Mouse (Mus musculus): ENCODE results near the gene Nrxn3. TPM values are rescaled to one million over a fixed set of nuclear protein-coding genes. Genes with fewer than 3 reads are reported as not detected.

Gene Nrxn3
- polyA plus RNA-seq, 1 experiment from 2014 or later: 16.9 TPM

GRCm38 (mm10) chr12:90217060-90217459 lies 1494.4 kb downstream of the Nrxn3 start:
- Histone ChIP-seq H3K36me3 (ENCODE audit: control insufficient read depth, insufficient read depth, low read length) (no peaks in the 10 kb centered on the region), H3K9me3 (ENCODE audit: control insufficient read depth, low read length) (no peaks in the 10 kb centered on the region), H3K27ac (ENCODE audit: low read depth, low read length) (no peak overlapping the region), H3K4me1 (ENCODE audit: control insufficient read depth, insufficient read depth, low read length) (no peaks in the 10 kb centered on the region), H3K4me3 (ENCODE audit: low read depth, low read length) (no peak overlapping the region), H3K27me3 (ENCODE audit: control insufficient read depth, insufficient read depth, low read length) (no peaks in the 10 kb centered on the region), H3K9ac (ENCODE audit: low read length) (no peak overlapping the region), H3K4me2 (no peak overlapping the region)
- 89% methylated on average over 6 of the region's 6 CpGs for WGBS
- DNase-seq (ENCODE audit: low spot score, missing footprints): no peak
- no peak for ATAC-seq (ENCODE audit: low FRiP score)

GRCm38 (mm10) chr12:90229062-90229461 lies 1506.4 kb downstream of the Nrxn3 start:
- no peak overlapping the region for H3K4me2 ChIP-seq
- no peak overlapping the region for H3K27ac ChIP-seq (ENCODE audit: low read depth, low read length)
- no peak overlapping the region for H3K4me3 ChIP-seq (ENCODE audit: low read depth, low read length)
- H3K9me3 ChIP-seq (ENCODE audit: control insufficient read depth, low read length): no peaks in the 10 kb centered on the region
- 54% methylated on average over 2 of the region's 2 CpGs for WGBS
- H3K9ac ChIP-seq (ENCODE audit: low read length): no peak overlapping the region
- no peaks in the 10 kb centered on the region for H3K36me3 ChIP-seq (ENCODE audit: control insufficient read depth, insufficient read depth, low read length)
- no peaks in the 10 kb centered on the region for H3K4me1 ChIP-seq (ENCODE audit: control insufficient read depth, insufficient read depth, low read length)
- DNase-seq (ENCODE audit: low spot score, missing footprints): no peak
- ATAC-seq (ENCODE audit: low FRiP score): no peak
- H3K27me3 ChIP-seq (ENCODE audit: control insufficient read depth, insufficient read depth, low read length): no peaks in the 10 kb centered on the region

GRCm38 (mm10) chr12:90236093-90236492 lies 1513.4 kb downstream of the Nrxn3 start:
- ATAC-seq (ENCODE audit: low FRiP score) (no peak), DNase-seq (ENCODE audit: low spot score, missing footprints) (no peak)
- H3K4me1 ChIP-seq (ENCODE audit: control insufficient read depth, insufficient read depth, low read length): no peaks in the 10 kb centered on the region
- H3K9ac ChIP-seq (ENCODE audit: low read length): no peak overlapping the region
- 89% methylated on average over 5 of the region's 5 CpGs for WGBS
- H3K9me3 ChIP-seq (ENCODE audit: control insufficient read depth, low read length): no peaks in the 10 kb centered on the region
- no peak overlapping the region for H3K4me3 ChIP-seq (ENCODE audit: low read depth, low read length)
- no peaks in the 10 kb centered on the region for H3K27me3 ChIP-seq (ENCODE audit: control insufficient read depth, insufficient read depth, low read length)
- H3K4me2 ChIP-seq: no peak overlapping the region
- H3K36me3 ChIP-seq (ENCODE audit: control insufficient read depth, insufficient read depth, low read length): no peaks in the 10 kb centered on the region
- H3K27ac ChIP-seq (ENCODE audit: low read depth, low read length): no peak overlapping the region

GRCm38 (mm10) chr12:90260301-90260700 lies 1537.6 kb downstream of the Nrxn3 start:
- no peak for DNase-seq (ENCODE audit: low spot score, missing footprints)
- Histone ChIP-seq H3K4me3 (ENCODE audit: low read depth, low read length) (no peak overlapping the region), H3K4me1 (ENCODE audit: control insufficient read depth, insufficient read depth, low read length) (no peaks in the 10 kb centered on the region), H3K9ac (ENCODE audit: low read length) (no peak overlapping the region), H3K4me2 (no peak overlapping the region), H3K9me3 (ENCODE audit: control insufficient read depth, low read length) (no peaks in the 10 kb centered on the region), H3K36me3 (ENCODE audit: control insufficient read depth, insufficient read depth, low read length) (no peaks in the 10 kb centered on the region), H3K27me3 (ENCODE audit: control insufficient read depth, insufficient read depth, low read length) (no peaks in the 10 kb centered on the region), H3K27ac (ENCODE audit: low read depth, low read length) (no peak overlapping the region)
- 70% methylated on average over 4 of the region's 4 CpGs for WGBS
- no peak for ATAC-seq (ENCODE audit: low FRiP score)

- no peaks in the 10 kb centered on the region for H3K9me3 ChIP-seq (ENCODE audit: control insufficient read depth, low read length)
- DNase-seq (ENCODE audit: low spot score, missing footprints): no peak
- H3K4me2 ChIP-seq: no peak overlapping the region
- no peak overlapping the region for H3K4me3 ChIP-seq (ENCODE audit: low read depth, low read length)
- no peak for ATAC-seq (ENCODE audit: low FRiP score)
- H3K27ac ChIP-seq (ENCODE audit: low read depth, low read length): no peak overlapping the region
- no peaks in the 10 kb centered on the region for H3K4me1 ChIP-seq (ENCODE audit: control insufficient read depth, insufficient read depth, low read length)
- H3K36me3 ChIP-seq (ENCODE audit: control insufficient read depth, insufficient read depth, low read length): no peaks in the 10 kb centered on the region
- no peak overlapping the region for H3K9ac ChIP-seq (ENCODE audit: low read length)
- WGBS: 79% methylated on average over 2 of the region's 2 CpGs
- H3K27me3 ChIP-seq (ENCODE audit: control insufficient read depth, insufficient read depth, low read length): no peaks in the 10 kb centered on the region
These were observed 1545.4 kb downstream of the Nrxn3 start for GRCm38 (mm10) chr12:90268111-90268510.

- no peak overlapping the region for H3K4me2 ChIP-seq
- ATAC-seq (ENCODE audit: low FRiP score) (no peak), DNase-seq (ENCODE audit: low spot score, missing footprints) (no peak)
- no peaks in the 10 kb centered on the region for H3K36me3 ChIP-seq (ENCODE audit: control insufficient read depth, insufficient read depth, low read length)
- no peak overlapping the region for H3K4me3 ChIP-seq (ENCODE audit: low read depth, low read length)
- H3K27me3 ChIP-seq (ENCODE audit: control insufficient read depth, insufficient read depth, low read length): no peaks in the 10 kb centered on the region
- H3K4me1 ChIP-seq (ENCODE audit: control insufficient read depth, insufficient read depth, low read length): no peaks in the 10 kb centered on the region
- H3K9me3 ChIP-seq (ENCODE audit: control insufficient read depth, low read length): no peaks in the 10 kb centered on the region
- H3K27ac ChIP-seq (ENCODE audit: low read depth, low read length): no peak overlapping the region
- H3K9ac ChIP-seq (ENCODE audit: low read length): no peak overlapping the region
These were observed 1548.2 kb downstream of the Nrxn3 start for GRCm38 (mm10) chr12:90270763-90271379.

- no peaks in the 10 kb centered on the region for H3K36me3 ChIP-seq (ENCODE audit: control insufficient read depth, insufficient read depth, low read length)
- H3K4me2 ChIP-seq: no peak overlapping the region
- no peaks in the 10 kb centered on the region for H3K9me3 ChIP-seq (ENCODE audit: control insufficient read depth, low read length)
- WGBS: 79% methylated on average over 7 of the region's 7 CpGs
- no peak overlapping the region for H3K4me3 ChIP-seq (ENCODE audit: low read depth, low read length)
- H3K27me3 ChIP-seq (ENCODE audit: control insufficient read depth, insufficient read depth, low read length): no peaks in the 10 kb centered on the region
- no peak overlapping the region for H3K27ac ChIP-seq (ENCODE audit: low read depth, low read length)
- no peaks in the 10 kb centered on the region for H3K4me1 ChIP-seq (ENCODE audit: control insufficient read depth, insufficient read depth, low read length)
- DNase-seq (ENCODE audit: low spot score, missing footprints) (no peak), ATAC-seq (ENCODE audit: low FRiP score) (no peak)
- H3K9ac ChIP-seq (ENCODE audit: low read length): no peak overlapping the region
These were observed 1552.1 kb downstream of the Nrxn3 start for GRCm38 (mm10) chr12:90274621-90275236.

GRCm38 (mm10) chr12:90281236-90281635 lies 1558.6 kb downstream of the Nrxn3 start:
- no peak overlapping the region for H3K27ac ChIP-seq (ENCODE audit: low read depth, low read length)
- ATAC-seq (ENCODE audit: low FRiP score) (no peak), DNase-seq (ENCODE audit: low spot score, missing footprints) (no peak)
- H3K4me2 ChIP-seq: no peak overlapping the region
- H3K36me3 ChIP-seq (ENCODE audit: control insufficient read depth, insufficient read depth, low read length): no peaks in the 10 kb centered on the region
- H3K9me3 ChIP-seq (ENCODE audit: control insufficient read depth, low read length): no peaks in the 10 kb centered on the region
- H3K4me1 ChIP-seq (ENCODE audit: control insufficient read depth, insufficient read depth, low read length): no peaks in the 10 kb centered on the region
- H3K27me3 ChIP-seq (ENCODE audit: control insufficient read depth, insufficient read depth, low read length): no peaks in the 10 kb centered on the region
- WGBS: 84% methylated on average over 1 of the region's 1 CpGs
- H3K9ac ChIP-seq (ENCODE audit: low read length): no peak overlapping the region
- H3K4me3 ChIP-seq (ENCODE audit: low read depth, low read length): no peak overlapping the region

GRCm38 (mm10) chr12:90283022-90283421 lies 1560.3 kb downstream of the Nrxn3 start:
- no peak overlapping the region for H3K4me2 ChIP-seq
- ATAC-seq (ENCODE audit: low FRiP score) (no peak), DNase-seq (ENCODE audit: low spot score, missing footprints) (no peak)
- H3K9me3 ChIP-seq (ENCODE audit: control insufficient read depth, low read length): no peaks in the 10 kb centered on the region
- H3K27me3 ChIP-seq (ENCODE audit: control insufficient read depth, insufficient read depth, low read length): no peaks in the 10 kb centered on the region
- no peak overlapping the region for H3K27ac ChIP-seq (ENCODE audit: low read depth, low read length)
- H3K4me1 ChIP-seq (ENCODE audit: control insufficient read depth, insufficient read depth, low read length): no peaks in the 10 kb centered on the region
- no peak overlapping the region for H3K4me3 ChIP-seq (ENCODE audit: low read depth, low read length)
- 83% methylated on average over 5 of the region's 5 CpGs for WGBS
- H3K9ac ChIP-seq (ENCODE audit: low read length): no peak overlapping the region
- no peaks in the 10 kb centered on the region for H3K36me3 ChIP-seq (ENCODE audit: control insufficient read depth, insufficient read depth, low read length)

Measured in midbrain, embryonic 11.5 days (tissue).